ENCODE assay signal across 8 mouse cellular contexts in the genomic region with DNA sequence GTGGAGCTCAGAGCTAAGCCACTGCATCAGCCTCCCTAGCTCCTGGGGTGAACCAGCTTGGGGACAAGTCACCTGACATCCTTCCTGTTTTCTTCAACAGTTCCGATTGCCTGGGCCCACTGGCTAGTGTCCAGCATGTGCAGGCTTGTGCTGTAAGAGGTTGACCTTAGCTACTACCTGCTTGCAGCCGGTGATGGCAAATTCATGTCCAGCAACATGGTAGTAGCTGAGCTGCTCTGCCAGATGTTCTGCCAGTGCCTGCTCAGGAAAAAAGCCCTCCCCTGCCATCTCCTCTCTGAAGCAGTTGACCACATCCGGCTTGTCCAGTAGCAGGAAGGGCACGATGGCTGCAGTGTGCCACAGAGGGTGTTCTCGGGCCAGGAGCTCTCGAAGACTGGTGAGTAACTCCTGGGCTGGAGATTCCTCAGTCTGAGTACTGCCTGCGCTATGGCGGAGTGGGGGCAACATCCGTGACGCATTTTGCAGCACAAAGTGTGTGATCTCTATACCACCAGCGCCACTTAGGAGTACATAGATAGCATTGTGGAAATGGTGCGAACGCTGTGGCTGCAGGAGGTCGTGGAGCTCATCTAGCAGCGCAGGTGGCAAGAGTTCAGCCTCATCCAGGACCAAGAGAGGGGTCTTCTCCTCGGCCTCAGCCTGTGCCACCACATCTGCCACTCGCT. TPM values are rescaled to one million over a fixed set of nuclear protein-coding genes. Genes with fewer than 3 reads are reported as not detected.
DNase-seq lines count a peak whose midpoint lies in the region; TF ChIP-seq lines count a peak whose summit lies in the region.

No protein-coding gene starts in this region.

- WGBS in cerebellum, adult 2 months, result 83% methylated on average over 17 of the region's 17 CpGs

- H3K4me1 ChIP-seq in CH12.LX (ENCODE audit: control insufficient read depth in 1 of 2, insufficient read depth in 2 of 2), result peaks cover 14 to 36% of the 10 kb centered on the region in 2 experiments
- peaks cover 77% of the 10 kb centered on the region for H3K4me1 ChIP-seq in megakaryocyte, embryonic 14.5 days
- H3K4me1 ChIP-seq in cerebellum, adult 2 months (ENCODE audit: control insufficient read depth, insufficient read depth, low read length), result peaks cover 3% of the 10 kb centered on the region; the same call in 1 of the 2 replicates

- H3K9ac ChIP-seq in CH12.LX (ENCODE audit: insufficient read depth, low read depth), result peak overlapping the region; percentile 84; the same call in 1 of the 2 replicates

- dilution Hi-C loops in CH12.LX (cut with MboI; ENCODE audit: extremely low pct_ligation_motif_present, extremely low pct_unique_long_range_greater_than_20kb, low sequenced_read_pairs), result no loop called here

- peaks cover 16% of the 10 kb centered on the region for H3K79me2 ChIP-seq in CH12.LX (replicated peaks; ENCODE audit: control insufficient read depth, extremely low read depth, insufficient read depth, poor library complexity, severe bottlenecking)

- DNase-seq in B cell, adult 2 months, result peak; percentile 43 to 50
- peak; percentile 48 for DNase-seq in CH12.LX (ENCODE audit: extremely low read depth)
- DNase-seq in heart, postnatal 36 days, result peak; percentile 26 to 32
- no peak for DNase-seq in urinary bladder, adult 18-20 months (ENCODE audit: low spot score in 2 of 2)
- DNase-seq in cerebellum, adult 2 months, result no peak
- no peak for DNase-seq in adrenal gland, postnatal 25 days
- no peak for DNase-seq in ovary, postnatal 14 days (ENCODE audit: low spot score)

- H3K36me3 ChIP-seq in CH12.LX (replicated peaks in 1 of 2; ENCODE audit: control insufficient read depth in 1 of 2, insufficient read depth in 1 of 2, low read length in 1 of 2), result peaks cover 6 to 40% of the 10 kb centered on the region in 2 experiments
- peaks cover 69% of the 10 kb centered on the region for H3K36me3 ChIP-seq in megakaryocyte, embryonic 14.5 days (replicated peaks; ENCODE audit: low read length)

- peak overlapping the region; percentile 98 for H3K27ac ChIP-seq in CH12.LX (ENCODE audit: insufficient read depth, low read depth)
- no peak overlapping the region for H3K27ac ChIP-seq in cerebellum, adult 2 months (ENCODE audit: insufficient read depth, low read length)

- peak; percentile 12; the same call in 1 of the 2 replicates for TF ChIP-seq EP300 in CH12.LX (IDR thresholded peaks at IDR 0.05; ENCODE audit: low read length)

- TF ChIP-seq RAD21 in CH12.LX (IDR thresholded peaks at IDR 0.05; ENCODE audit: low read depth, low read length), result no peak

- H3K9me3 ChIP-seq in CH12.LX (replicated peaks; ENCODE audit: low read length), result no peaks in the 10 kb centered on the region
- no peaks in the 10 kb centered on the region for H3K9me3 ChIP-seq in megakaryocyte, embryonic 14.5 days

- in situ Hi-C loops in CH12.LX (cut with MboI; ENCODE audit: low pct_ligation_motif_present, low pct_unique_long_range_greater_than_20kb, low sequenced_read_pairs), result no loop called here

- no peaks in the 10 kb centered on the region for H3K27me3 ChIP-seq in CH12.LX (replicated peaks)
- no peaks in the 10 kb centered on the region for H3K27me3 ChIP-seq in megakaryocyte, embryonic 14.5 days (replicated peaks)
- H3K27me3 ChIP-seq in cerebellum, adult 2 months (ENCODE audit: control insufficient read depth, insufficient read depth, low read length), result no peaks in the 10 kb centered on the region

- H3K4me2 ChIP-seq in CH12.LX (ENCODE audit: insufficient read depth, low read depth, poor library complexity, severe bottlenecking), result peak overlapping the region; percentile 99

- peak; percentile 33; the same call in 1 of the 2 replicates for TF ChIP-seq POLR2A in CH12.LX (IDR thresholded peaks at IDR 0.05; ENCODE audit: low read depth, low read length)
- TF ChIP-seq POLR2A in cerebellum, adult 2 months (IDR thresholded peaks at IDR 0.05; ENCODE audit: borderline replicate concordance, insufficient read depth, low read length), result no peak

- intact Hi-C loops in heart, postnatal 36 days (cut with DNase I), result loop anchor here (2.0 to 5.0 kb wide), 3 partner anchors 78 to 206 kb away; partner anchors contain the start of genes Anapc2, Man1b1 and Ssna1

- H3K4me3 ChIP-seq in CH12.LX (replicated peaks in 1 of 3; ENCODE audit: low read depth in 2 of 3, low read length in 2 of 3, poor library complexity in 1 of 3), result peak overlapping the region; percentile 61 to 98 (median 83)
- peak overlapping the region; percentile 95 for H3K4me3 ChIP-seq in megakaryocyte, embryonic 14.5 days (replicated peaks)
- no peak overlapping the region for H3K4me3 ChIP-seq in cerebellum, adult 2 months (replicated peaks; ENCODE audit: insufficient read depth, low read depth, low read length)

- TF ChIP-seq CTCF in CH12.LX (conservative IDR thresholded peaks at IDR 0.05 in 1 of 2, IDR thresholded peaks at IDR 0.05 in 1 of 2; ENCODE audit: low read depth in 2 of 2, low read length in 2 of 2), result no peak
- no peak for TF ChIP-seq CTCF in cerebellum, adult 2 months (IDR thresholded peaks at IDR 0.05; ENCODE audit: borderline replicate concordance, insufficient read depth, low read depth, low read length)

TF ChIP-seq in CH12.LX, 34 proteins besides CTCF, POLR2A, EP300 and RAD21:
- TF ChIP-seq IRF4 (IDR thresholded peaks at IDR 0.05; ENCODE audit: low read depth, low read length) (no peak), MYC (IDR thresholded peaks at IDR 0.05; ENCODE audit: low read depth, low read length) (no peak; the same call in 1 of the 2 replicates), JUND (conservative IDR thresholded peaks at IDR 0.05; ENCODE audit: low read depth, low read length) (no peak), POLR2AphosphoS2 (IDR thresholded peaks at IDR 0.05; ENCODE audit: low read depth, low read length) (no peak), BHLHE40 (IDR thresholded peaks at IDR 0.05; ENCODE audit: low read depth, low read length) (peak; percentile 75), RCOR1 (conservative IDR thresholded peaks at IDR 0.05; ENCODE audit: low read depth, low read length) (peak; percentile 65; the same call in 1 of the 2 replicates), MXI1 (IDR thresholded peaks at IDR 0.05; ENCODE audit: low read depth, low read length) (0 out of 2 replicates have a peak, but pooled peaks have one; percentile 9), SIN3A (IDR thresholded peaks at IDR 0.05; ENCODE audit: low read length) (peak; percentile 52), NELFE (IDR thresholded peaks at IDR 0.05; ENCODE audit: low read depth, low read length) (peak; percentile 46; the same call in 1 of the 2 replicates), PAX5 (IDR thresholded peaks at IDR 0.05; ENCODE audit: low read length) (no peak), ELF1 (IDR thresholded peaks at IDR 0.05; ENCODE audit: low read depth, low read length) (0 out of 2 replicates have a peak, but pooled peaks have one; percentile 38), CHD1 (IDR thresholded peaks at IDR 0.05; ENCODE audit: low read depth, low read length) (0 out of 2 replicates have a peak, but pooled peaks have one; percentile 40), MAZ (IDR thresholded peaks at IDR 0.05; ENCODE audit: low read depth, low read length) (peak; percentile 22; the same call in 1 of the 2 replicates), CHD2 (IDR thresholded peaks at IDR 0.05; ENCODE audit: low read length) (0 out of 2 replicates have a peak, but pooled peaks have one; percentile 24)

RNA-seq across cellular contexts. Expression of gene Tor4a, which starts 2.1 kb away (rescaled TPM):
- total RNA-seq in CH12.LX (2012; rRNA removed) (17.5 and 20.4 TPM in 2 replicates), CH12.LX (2014; rRNA removed) (12.6 and 13.1 TPM in 2 replicates)
- polyA plus RNA-seq in CH12.LX (2012; ENCODE audit: insufficient read length, low read depth), result 15.3 TPM in 2 replicates
- 1 to 10 TPM; 4.0 to 5.2 TPM for total RNA-seq in heart, postnatal 36 days (2021)
- polyA plus RNA-seq in megakaryocyte, embryonic 14.5 days (2012; ENCODE audit: insufficient read depth, low replicate concordance), result 10.3 and 14.6 TPM in 2 replicates
- polyA plus RNA-seq in cerebellum, adult 2 months (2012; rRNA removed), result 3.6 and 4.2 TPM in 2 replicates
- 28.1 and 33.9 TPM in 2 replicates for total RNA-seq in adrenal gland, postnatal 25 days (2021)

RNA-seq across cellular contexts. Expression of gene Nrarp, which starts 14.1 kb away (rescaled TPM):
- total RNA-seq in CH12.LX (2012; rRNA removed) (3.1 TPM in 2 replicates), CH12.LX (2014; rRNA removed) (0.24 and 0.35 TPM in 2 replicates)
- polyA plus RNA-seq in CH12.LX (2012; ENCODE audit: insufficient read length, low read depth), result 0.14 and 0.20 TPM in 2 replicates
- 10 to 100 TPM in 1 of 2 experiments, 1 to 10 TPM in 1; 9.7 to 12.0 TPM for total RNA-seq in heart, postnatal 36 days (2021)
- 7.9 and 8.1 TPM in 2 replicates for polyA plus RNA-seq in megakaryocyte, embryonic 14.5 days (2012; ENCODE audit: insufficient read depth, low replicate concordance)
- polyA plus RNA-seq in cerebellum, adult 2 months (2012; rRNA removed), result 7.7 and 9.4 TPM in 2 replicates
- total RNA-seq in adrenal gland, postnatal 25 days (2021), result 2.2 and 4.0 TPM in 2 replicates

RNA-seq across cellular contexts. Expression of gene Nelfb, which starts 16.7 kb away (rescaled TPM):
- 57.0 and 58.7 TPM in 2 replicates for total RNA-seq in CH12.LX (2012; rRNA removed)
- total RNA-seq in CH12.LX (2014; rRNA removed), result 42.0 and 53.6 TPM in 2 replicates
- 52.5 and 58.0 TPM in 2 replicates for polyA plus RNA-seq in CH12.LX (2012; ENCODE audit: insufficient read length, low read depth)
- total RNA-seq in heart, postnatal 36 days (2021), result 10 to 100 TPM; 38.7 to 39.9 TPM
- 22.9 and 24.0 TPM in 2 replicates for polyA plus RNA-seq in megakaryocyte, embryonic 14.5 days (2012; ENCODE audit: insufficient read depth, low replicate concordance)
- 69.4 and 84.5 TPM in 2 replicates for polyA plus RNA-seq in cerebellum, adult 2 months (2012; rRNA removed)
- total RNA-seq in adrenal gland, postnatal 25 days (2021), result 61.8 and 66.9 TPM in 2 replicates

RNA-seq across cellular contexts. Expression of gene Stpg3, which starts 19.8 kb away (rescaled TPM):
- total RNA-seq in CH12.LX (2012; rRNA removed), result not detected in 2 replicates
- total RNA-seq in CH12.LX (2014; rRNA removed), result not detected in 2 replicates
- not detected in 2 replicates for polyA plus RNA-seq in CH12.LX (2012; ENCODE audit: insufficient read length, low read depth)
- not detected for total RNA-seq in heart, postnatal 36 days (2021)
- polyA plus RNA-seq in megakaryocyte, embryonic 14.5 days (2012; ENCODE audit: insufficient read depth, low replicate concordance), result 0.08 and 1.5 TPM in 2 replicates
- not detected in 2 replicates for polyA plus RNA-seq in cerebellum, adult 2 months (2012; rRNA removed)
- not detected in 2 replicates for total RNA-seq in adrenal gland, postnatal 25 days (2021)

RNA-seq across cellular contexts. Expression of gene Fam166a, which starts 23.9 kb away (rescaled TPM):
- 0.38 and 0.42 TPM in 2 replicates for total RNA-seq in CH12.LX (2012; rRNA removed)
- not detected in 2 replicates for total RNA-seq in CH12.LX (2014; rRNA removed)
- polyA plus RNA-seq in CH12.LX (2012; ENCODE audit: insufficient read length, low read depth), result 23.4 and 35.0 TPM in 2 replicates
- not detected for total RNA-seq in heart, postnatal 36 days (2021)
- polyA plus RNA-seq in megakaryocyte, embryonic 14.5 days (2012; ENCODE audit: insufficient read depth, low replicate concordance), result not detected in 2 replicates
- polyA plus RNA-seq in cerebellum, adult 2 months (2012; rRNA removed), result 0.10 and 0.11 TPM in 2 replicates
- 0.46 TPM in 1 of 2 replicates, not detected in the other for total RNA-seq in adrenal gland, postnatal 25 days (2021)

Comparison
In these comparisons a context has a peak if more than half of its experiments do, and no peak if none do; other contexts are left out.
1. DNase-seq: peak in B cell, adult 2 months (2 of 2), CH12.LX (single experiment) and heart, postnatal 36 days (2 of 2); none in urinary bladder, adult 18-20 months (0 of 2), cerebellum, adult 2 months (0 of 2), adrenal gland, postnatal 25 days (single experiment) and ovary, postnatal 14 days (single experiment).